Mouse (Mus musculus): Measurements from ENCODE around the gene Rasip1. TPM values are rescaled to one million over a fixed set of nuclear protein-coding genes. Genes with fewer than 3 reads are reported as not detected.

Gene Rasip1
- polyA plus RNA-seq, 1 experiment from 2014 or later: 4.4 TPM

- Histone ChIP-seq H3K4me3 (replicated peaks; ENCODE audit: low read length) (no peak overlapping the region), H3K36me3 (ENCODE audit: control insufficient read depth, insufficient read depth, low read length) (no peaks in the 10 kb centered on the region), H3K27me3 (ENCODE audit: control insufficient read depth, insufficient read depth, low read length) (no peaks in the 10 kb centered on the region), H3K4me1 (ENCODE audit: control insufficient read depth, insufficient read depth, low read length) (peaks cover 31% of the 10 kb centered on the region), H3K9me3 (replicated peaks; ENCODE audit: control insufficient read depth, low read length) (no peaks in the 10 kb centered on the region), H3K4me2 (ENCODE audit: low read depth, low read length) (no peak overlapping the region), H3K27ac (ENCODE audit: low read length) (no peak overlapping the region), H3K9ac (ENCODE audit: low read length) (0 out of 2 replicates have a peak overlapping the region, but pooled peaks have one; percentile 26)
- ATAC-seq (ENCODE audit: insufficient read depth, low FRiP score): no peak
- 55% methylated on average over 3 of the region's 3 CpGs for WGBS
These were observed 59.6 kb downstream of the Rasip1 start for GRCm38 (mm10) chr7:45686841-45687240.

Other genes with a start within 250 kb of the Rasip1 start
- 150 and 162 TPM in 2 replicates for gene Snrnp70, start 231.7 kb upstream of the Rasip1 start, polyA plus RNA-seq (2015; fragmentation: Nextera tagmentation; extraction: Ambion mirVana)
- gene Kcna7, start 221.8 kb upstream of the Rasip1 start, polyA plus RNA-seq (2015; fragmentation: Nextera tagmentation; extraction: Ambion mirVana): 0.09 TPM in 1 of 2 replicates, not detected in the other
- gene Ntf5, start 213.8 kb upstream of the Rasip1 start, polyA plus RNA-seq (2015; fragmentation: Nextera tagmentation; extraction: Ambion mirVana): 1.3 and 1.6 TPM in 2 replicates
- not detected in 2 replicates for gene Lhb, start 206.7 kb upstream of the Rasip1 start, polyA plus RNA-seq (2015; fragmentation: Nextera tagmentation; extraction: Ambion mirVana)
- 46.3 and 47.3 TPM in 2 replicates for gene Gys1, start 192.6 kb upstream of the Rasip1 start, polyA plus RNA-seq (2015; fragmentation: Nextera tagmentation; extraction: Ambion mirVana)
- 115 and 118 TPM in 2 replicates for gene Ruvbl2, start 189.4 kb upstream of the Rasip1 start, polyA plus RNA-seq (2015; fragmentation: Nextera tagmentation; extraction: Ambion mirVana)
- 4,462 and 4,467 TPM in 2 replicates for gene Ftl1, start 167.6 kb upstream of the Rasip1 start, polyA plus RNA-seq (2015; fragmentation: Nextera tagmentation; extraction: Ambion mirVana)
- gene Bax, start 160.6 kb upstream of the Rasip1 start, polyA plus RNA-seq (2015; fragmentation: Nextera tagmentation; extraction: Ambion mirVana): 116 and 142 TPM in 2 replicates
- gene Tulp2, start 145.6 kb upstream of the Rasip1 start, polyA plus RNA-seq (2015; fragmentation: Nextera tagmentation; extraction: Ambion mirVana): 1.4 and 1.5 TPM in 2 replicates
- gene Gm45808, start 140.7 kb upstream of the Rasip1 start, polyA plus RNA-seq (2015; fragmentation: Nextera tagmentation; extraction: Ambion mirVana): not detected in 2 replicates
- 2.0 and 2.2 TPM in 2 replicates for gene Dhdh, start 138.7 kb upstream of the Rasip1 start, polyA plus RNA-seq (2015; fragmentation: Nextera tagmentation; extraction: Ambion mirVana)
- 229 and 262 TPM in 2 replicates for gene Nucb1, start 117.1 kb upstream of the Rasip1 start, polyA plus RNA-seq (2015; fragmentation: Nextera tagmentation; extraction: Ambion mirVana)
- gene Ppp1r15a, start 101.2 kb upstream of the Rasip1 start, polyA plus RNA-seq (2015; fragmentation: Nextera tagmentation; extraction: Ambion mirVana): 25.5 and 31.2 TPM in 2 replicates
- gene Plekha4, start 101.2 kb upstream of the Rasip1 start, polyA plus RNA-seq (2015; fragmentation: Nextera tagmentation; extraction: Ambion mirVana): 2.7 and 3.9 TPM in 2 replicates
- 2.9 and 4.8 TPM in 2 replicates for gene Hsd17b14, start 72.6 kb upstream of the Rasip1 start, polyA plus RNA-seq (2015; fragmentation: Nextera tagmentation; extraction: Ambion mirVana)
- gene Bcat2, start 57.3 kb upstream of the Rasip1 start, polyA plus RNA-seq (2015; fragmentation: Nextera tagmentation; extraction: Ambion mirVana): 95.7 and 109 TPM in 2 replicates
- gene Fgf21, start 12.0 kb upstream of the Rasip1 start, polyA plus RNA-seq (2015; fragmentation: Nextera tagmentation; extraction: Ambion mirVana): 0.28 and 0.32 TPM in 2 replicates
- gene Fut1, start 10.2 kb upstream of the Rasip1 start, polyA plus RNA-seq (2015; fragmentation: Nextera tagmentation; extraction: Ambion mirVana): 1.2 and 1.5 TPM in 2 replicates
- 0.15 TPM in 1 of 2 replicates, not detected in the other for gene Izumo1, start 5.7 kb upstream of the Rasip1 start, polyA plus RNA-seq (2015; fragmentation: Nextera tagmentation; extraction: Ambion mirVana)
- gene Mamstr, start 12.5 kb downstream of the Rasip1 start, polyA plus RNA-seq (2015; fragmentation: Nextera tagmentation; extraction: Ambion mirVana): 10.9 and 14.2 TPM in 2 replicates
- 13.8 and 18.8 TPM in 2 replicates for gene Fut2, start 38.9 kb downstream of the Rasip1 start, polyA plus RNA-seq (2015; fragmentation: Nextera tagmentation; extraction: Ambion mirVana)
- 0.55 and 1.2 TPM in 2 replicates for gene Ntn5, start 56.5 kb downstream of the Rasip1 start, polyA plus RNA-seq (2015; fragmentation: Nextera tagmentation; extraction: Ambion mirVana)
- gene Sec1, start 66.9 kb downstream of the Rasip1 start, polyA plus RNA-seq (2015; fragmentation: Nextera tagmentation; extraction: Ambion mirVana): 2.9 and 3.4 TPM in 2 replicates
- 8.4 and 9.8 TPM in 2 replicates for gene Car11, start 72.4 kb downstream of the Rasip1 start, polyA plus RNA-seq (2015; fragmentation: Nextera tagmentation; extraction: Ambion mirVana)
- gene Dbp, start 77.6 kb downstream of the Rasip1 start, polyA plus RNA-seq (2015; fragmentation: Nextera tagmentation; extraction: Ambion mirVana): 2.7 and 2.9 TPM in 2 replicates
- gene Rpl18, start 88.0 kb downstream of the Rasip1 start, polyA plus RNA-seq (2015; fragmentation: Nextera tagmentation; extraction: Ambion mirVana): 915 and 1,024 TPM in 2 replicates
- gene Sphk2, start 90.5 kb downstream of the Rasip1 start, polyA plus RNA-seq (2015; fragmentation: Nextera tagmentation; extraction: Ambion mirVana): 38.9 and 45.9 TPM in 2 replicates
- gene Fam83e, start 93.7 kb downstream of the Rasip1 start, polyA plus RNA-seq (2015; fragmentation: Nextera tagmentation; extraction: Ambion mirVana): 16.0 and 24.7 TPM in 2 replicates
- gene Spaca4, start 98.3 kb downstream of the Rasip1 start, polyA plus RNA-seq (2015; fragmentation: Nextera tagmentation; extraction: Ambion mirVana): 0.79 and 2.2 TPM in 2 replicates
- 0.53 and 0.99 TPM in 2 replicates for gene Lmtk3, start 156.2 kb downstream of the Rasip1 start, polyA plus RNA-seq (2015; fragmentation: Nextera tagmentation; extraction: Ambion mirVana)
- gene Sult2b1, start 157.2 kb downstream of the Rasip1 start, polyA plus RNA-seq (2015; fragmentation: Nextera tagmentation; extraction: Ambion mirVana): 32.7 and 46.5 TPM in 2 replicates
- gene Cyth2, start 187.1 kb downstream of the Rasip1 start, polyA plus RNA-seq (2015; fragmentation: Nextera tagmentation; extraction: Ambion mirVana): 75.6 and 82.6 TPM in 2 replicates
- 0.91 and 0.98 TPM in 2 replicates for gene Kcnj14, start 197.3 kb downstream of the Rasip1 start, polyA plus RNA-seq (2015; fragmentation: Nextera tagmentation; extraction: Ambion mirVana)
- gene Grwd1, start 203.5 kb downstream of the Rasip1 start, polyA plus RNA-seq (2015; fragmentation: Nextera tagmentation; extraction: Ambion mirVana): 50.3 and 53.7 TPM in 2 replicates
- 76.7 and 87.0 TPM in 2 replicates for gene Kdelr1, start 245.3 kb downstream of the Rasip1 start, polyA plus RNA-seq (2015; fragmentation: Nextera tagmentation; extraction: Ambion mirVana)

Data from stomach, embryonic 16.5 days (tissue).